Mouse (Mus musculus) lung, postnatal 4 days (tissue): ENCODE results near the gene Cdcp2.
"Not testable (repeated sequence)": the region's sequence is repeated elsewhere in the genome, so short reads cannot be mapped to it uniquely, and the experiment has no call there.

Source experiments
- DNase-seq, 2 experiments: peaks; one replicate each; pipeline ENCODE4 v3.0.0; 2021

Cdcp2 gene

DNA sequence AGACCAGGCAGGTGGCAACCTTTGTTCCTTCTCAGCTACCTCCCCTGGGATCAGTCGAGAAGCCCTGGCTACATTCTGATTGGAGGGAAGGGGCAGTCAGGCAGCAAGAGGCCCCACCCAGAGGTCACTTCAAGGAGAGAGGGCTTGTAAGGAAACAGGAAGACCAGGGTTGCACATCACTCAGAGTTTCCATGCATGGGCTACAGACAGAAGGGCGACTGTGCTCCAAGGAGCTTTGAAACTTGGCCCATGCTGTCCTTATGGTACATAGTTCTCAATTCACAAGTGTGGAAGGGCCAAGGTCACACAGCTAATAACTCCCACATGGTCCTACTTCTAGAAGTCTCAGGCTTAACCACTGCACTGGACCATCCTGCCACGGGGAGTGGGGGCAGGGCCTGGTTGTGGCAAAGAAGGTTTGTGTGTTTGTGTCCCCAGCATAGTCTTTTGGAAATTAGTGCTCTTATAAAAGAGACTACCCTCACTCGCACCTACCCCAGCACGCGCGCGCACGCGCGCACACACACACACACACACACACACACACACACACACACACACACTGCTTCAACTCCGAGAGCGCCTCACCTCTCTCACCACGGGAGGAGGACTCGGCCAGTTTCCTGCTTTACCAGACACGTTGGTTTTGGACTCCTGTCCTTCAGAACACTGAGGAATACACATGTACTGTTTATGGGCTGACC, 2.1 kb upstream of the Cdcp2 start:
- no peak for DNase-seq

DNA sequence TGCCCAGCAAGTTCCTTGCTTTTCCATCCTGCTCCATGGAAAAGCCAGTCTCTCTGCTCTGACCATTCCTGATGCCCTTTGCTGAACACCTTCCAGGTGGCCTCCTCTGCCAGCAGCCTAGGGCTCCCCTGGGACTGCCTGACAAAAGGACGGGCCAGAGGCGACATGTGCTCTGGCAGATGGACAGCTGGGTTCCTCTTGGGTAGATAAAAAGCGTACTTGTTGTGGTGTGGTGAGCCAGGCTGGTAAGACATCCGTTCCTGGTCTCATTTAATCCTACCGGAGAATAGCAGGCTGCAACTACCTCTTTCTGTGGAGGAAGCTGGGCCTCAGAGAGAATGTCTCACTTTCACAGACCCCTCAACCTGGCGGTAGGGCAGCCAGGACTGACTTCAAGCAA, 648 bp upstream of the Cdcp2 start:
- DNase-seq, result no peak

DNA sequence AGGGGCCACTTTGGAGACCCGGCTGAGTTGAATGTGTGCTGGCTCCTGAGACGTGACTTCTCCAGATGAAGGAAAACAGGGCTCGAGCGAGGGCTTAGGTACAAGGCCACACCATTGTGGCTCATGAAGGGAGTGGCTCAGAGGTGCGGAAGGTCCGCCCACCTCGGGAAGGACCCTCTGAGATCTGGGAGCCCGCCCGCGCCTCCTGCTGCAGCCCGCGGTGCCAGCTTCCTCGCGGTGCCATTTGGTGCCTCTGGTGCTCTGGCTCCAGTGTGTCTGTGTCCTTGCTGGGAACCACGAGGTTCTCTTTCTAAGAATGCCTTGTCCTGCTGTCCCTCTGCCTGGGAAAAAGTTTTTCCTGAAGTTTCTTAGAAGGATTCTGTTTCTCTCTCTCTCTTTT, 1.2 kb downstream of the Cdcp2 start:
- no peak for DNase-seq

DNA sequence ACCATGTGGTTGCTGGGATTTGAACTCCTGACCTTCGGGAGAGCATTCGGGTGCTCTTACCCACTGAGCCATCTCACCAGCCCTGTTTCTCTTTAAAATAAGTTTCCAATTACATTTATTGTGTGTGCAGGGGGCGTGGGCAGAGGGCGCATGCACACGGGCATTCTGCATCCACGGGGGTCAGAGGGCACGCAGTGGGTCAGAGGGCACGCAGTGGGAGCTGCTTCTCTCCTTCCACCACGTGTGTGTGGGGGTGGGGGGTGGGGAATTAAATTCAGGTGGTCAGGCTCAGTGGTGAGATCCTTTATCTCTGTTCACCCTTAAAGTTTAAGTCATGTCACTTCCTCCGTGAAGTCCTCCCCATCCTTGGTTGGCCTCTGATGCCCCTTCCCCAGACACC, 1.7 kb downstream of the Cdcp2 start:
- DNase-seq, result no peak

DNA sequence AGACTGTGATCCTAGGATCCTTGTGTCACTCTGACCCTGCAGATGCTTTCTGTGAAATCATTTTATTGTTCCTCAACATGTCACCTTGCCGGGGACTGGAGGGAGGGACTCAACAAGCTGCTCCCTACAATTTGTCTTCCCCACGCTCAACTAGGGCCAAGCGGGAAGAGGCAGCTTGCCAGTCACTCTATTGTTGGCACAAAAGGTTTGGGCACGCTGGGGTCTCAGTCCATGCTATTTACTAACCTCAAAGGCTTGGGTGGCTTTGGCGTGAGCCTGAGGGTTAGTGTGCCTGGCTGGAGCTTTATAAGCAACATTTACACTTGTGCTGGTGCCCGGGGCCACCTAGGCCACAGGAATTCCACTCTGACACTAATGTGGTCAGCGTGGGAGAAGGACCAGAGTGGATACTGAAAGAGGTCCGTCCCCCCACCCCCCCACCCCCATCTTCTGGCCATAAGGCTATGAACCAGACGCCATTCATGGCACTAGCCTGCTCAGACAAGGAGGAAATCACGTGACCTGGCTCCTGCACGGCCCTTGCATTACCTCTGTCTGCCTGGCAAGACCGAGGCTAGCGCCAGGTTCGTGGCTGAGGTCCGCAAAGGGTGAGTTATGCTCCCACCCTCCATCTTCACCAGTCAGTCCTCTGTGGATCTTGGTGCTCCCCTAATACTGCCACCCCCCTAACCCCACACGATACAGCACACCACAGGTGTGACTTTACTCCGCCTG, 2.3 kb downstream of the Cdcp2 start:
- no peak for DNase-seq

DNA sequence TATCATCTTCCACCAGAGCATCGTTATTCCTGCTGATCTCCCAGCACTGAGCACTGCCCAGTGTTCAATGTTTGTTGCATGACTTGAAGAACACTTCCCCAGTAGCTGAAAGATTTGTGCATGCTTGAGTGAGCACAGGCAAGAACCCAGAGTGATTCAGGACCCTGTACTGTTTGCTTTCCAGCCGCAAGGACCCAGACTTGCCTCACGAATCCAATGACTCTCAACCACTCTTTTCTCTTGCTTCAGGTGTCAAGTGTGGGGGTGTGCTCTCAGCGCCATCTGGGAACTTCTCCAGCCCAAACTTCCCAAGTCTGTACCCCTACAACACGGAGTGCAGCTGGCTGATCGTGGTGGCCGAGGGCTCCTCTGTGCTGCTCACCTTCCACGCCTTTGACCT, 5.5 kb downstream of the Cdcp2 start:
- no peak for DNase-seq

DNA sequence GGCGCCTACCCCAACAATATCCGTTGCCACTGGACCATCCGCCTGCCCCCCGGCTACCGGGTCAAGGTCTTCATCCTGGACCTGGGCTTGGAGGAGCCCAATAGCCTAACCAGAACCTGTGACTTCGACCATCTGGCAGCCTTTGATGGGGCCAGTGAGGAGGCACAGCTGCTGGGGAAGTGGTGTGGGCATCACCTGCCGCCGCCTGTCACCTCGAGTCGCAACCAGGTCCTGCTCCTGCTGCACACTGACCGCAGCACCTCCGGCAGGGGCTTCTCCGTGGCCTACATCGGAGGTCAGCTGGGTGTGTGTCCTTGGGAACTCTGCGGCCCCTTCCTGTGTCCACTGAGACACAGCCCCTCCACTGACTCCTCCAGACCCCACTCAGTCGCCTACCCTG, 10.1 kb downstream of the Cdcp2 start:
- DNase-seq, result no peak

DNA sequence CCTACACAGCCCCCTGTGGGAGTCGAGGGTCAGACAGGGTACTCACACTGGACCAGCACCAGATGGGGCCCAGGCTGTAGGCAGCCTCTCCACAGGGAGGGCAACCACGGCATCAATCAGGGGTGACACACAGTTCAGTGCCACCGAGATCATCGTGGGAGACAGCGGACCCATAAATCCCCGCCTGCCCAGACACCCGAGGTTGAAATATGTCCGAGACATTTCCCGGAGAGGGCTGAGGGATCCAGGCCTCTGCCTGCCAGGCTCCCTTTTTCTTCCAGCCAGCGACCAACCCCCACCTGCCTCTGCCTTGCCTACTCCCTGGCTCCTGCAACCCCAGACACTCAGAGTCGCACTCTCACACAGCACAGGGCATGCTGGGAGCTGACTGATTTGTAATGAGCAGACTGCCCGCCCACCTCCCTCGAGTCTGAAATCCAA, 11.6 kb downstream of the Cdcp2 start:
- no peak for DNase-seq

DNA sequence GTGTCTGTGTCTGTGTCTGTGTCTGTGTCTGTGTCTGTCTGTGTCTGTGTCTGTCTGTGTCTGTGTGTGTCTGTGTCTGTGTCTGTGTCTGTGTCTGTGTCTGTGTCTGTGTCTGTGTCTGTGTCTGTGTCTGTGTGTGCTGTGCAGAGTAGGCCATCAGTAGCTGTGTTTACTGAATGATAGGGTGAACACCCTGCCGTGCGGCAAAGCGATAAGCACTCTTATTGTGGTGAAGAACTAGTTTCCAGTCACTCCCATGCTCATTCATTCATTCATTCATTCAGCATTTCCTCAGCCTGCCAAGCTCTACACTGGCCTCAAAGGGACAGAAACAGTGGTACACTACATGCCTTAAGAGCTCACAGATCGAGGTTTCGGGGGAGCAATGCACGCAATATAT, 12.5 kb downstream of the Cdcp2 start:
- not testable (repeated sequence) for DNase-seq

DNA sequence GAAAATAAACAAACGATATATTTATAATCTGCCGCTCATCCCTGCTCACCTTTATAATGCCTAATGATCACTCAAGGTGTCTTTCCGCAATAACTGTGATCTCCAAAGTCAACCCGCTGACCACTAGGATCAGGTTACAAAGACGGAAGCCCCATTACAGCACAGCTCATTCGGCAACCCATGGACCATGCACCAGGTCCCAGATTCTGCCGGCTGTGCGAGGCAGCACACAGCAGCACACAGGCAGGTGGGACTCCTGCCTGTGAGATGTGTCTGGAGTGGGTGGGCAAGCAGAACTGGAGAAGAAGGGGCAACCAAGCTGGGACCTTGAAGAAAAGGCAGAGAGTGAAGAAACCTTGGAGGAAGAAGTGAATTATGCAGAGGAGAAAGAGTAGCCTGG, 17.6 kb downstream of the Cdcp2 start:
- DNase-seq, result no peak

DNA sequence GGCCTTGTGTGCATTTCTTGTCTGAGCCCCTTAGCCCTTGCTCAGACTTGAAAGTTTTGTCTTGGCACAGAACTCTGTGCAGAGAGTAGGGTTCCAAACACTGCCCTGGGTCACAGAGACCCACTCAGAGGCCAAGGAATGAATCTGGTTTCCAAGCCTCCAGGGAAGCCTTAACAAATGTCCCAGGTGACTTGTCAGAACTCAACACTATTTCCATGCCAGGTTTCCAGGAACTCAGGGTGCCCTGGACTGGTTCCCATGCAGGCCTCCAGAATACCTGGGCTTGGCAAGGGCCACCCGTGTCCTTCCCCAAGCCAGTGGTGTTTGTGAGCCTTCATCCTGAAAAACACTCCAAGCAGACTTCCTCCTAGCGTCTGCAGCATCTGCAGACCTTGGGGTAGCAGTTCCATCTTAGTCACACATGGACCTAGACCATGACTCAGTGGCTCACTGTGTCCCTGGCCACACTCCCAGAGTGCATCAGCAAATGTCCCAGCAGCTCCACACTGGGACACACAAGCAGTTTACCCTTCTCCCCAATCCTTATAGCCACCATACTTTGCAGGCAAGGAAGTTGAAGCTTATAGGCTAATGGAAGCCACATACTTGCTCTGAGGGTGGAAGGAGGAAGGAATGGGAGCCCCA, 21.2 kb downstream of the Cdcp2 start:
- no peak for DNase-seq

DNA sequence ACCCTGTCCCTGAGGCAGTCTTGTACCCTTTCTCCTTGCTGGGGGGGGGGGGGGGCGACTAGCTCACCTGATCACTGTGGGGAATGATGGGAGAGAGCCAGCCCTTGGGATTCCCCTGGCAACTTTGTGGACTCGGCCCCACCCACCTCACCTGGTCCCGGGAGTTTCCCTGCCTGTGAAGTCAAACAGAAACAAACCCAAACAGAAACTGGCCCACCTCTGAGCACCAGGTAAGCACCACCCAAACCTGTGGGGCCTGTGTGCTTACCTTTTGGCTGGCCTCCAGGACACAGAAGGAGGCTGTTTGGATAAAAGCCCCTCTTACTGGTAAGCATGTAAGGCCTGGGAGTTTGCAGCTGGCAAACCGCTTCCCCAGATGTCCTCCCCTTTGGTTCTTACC, 22.4 kb downstream of the Cdcp2 start:
- DNase-seq, result peak; percentile 5 to 44

DNA sequence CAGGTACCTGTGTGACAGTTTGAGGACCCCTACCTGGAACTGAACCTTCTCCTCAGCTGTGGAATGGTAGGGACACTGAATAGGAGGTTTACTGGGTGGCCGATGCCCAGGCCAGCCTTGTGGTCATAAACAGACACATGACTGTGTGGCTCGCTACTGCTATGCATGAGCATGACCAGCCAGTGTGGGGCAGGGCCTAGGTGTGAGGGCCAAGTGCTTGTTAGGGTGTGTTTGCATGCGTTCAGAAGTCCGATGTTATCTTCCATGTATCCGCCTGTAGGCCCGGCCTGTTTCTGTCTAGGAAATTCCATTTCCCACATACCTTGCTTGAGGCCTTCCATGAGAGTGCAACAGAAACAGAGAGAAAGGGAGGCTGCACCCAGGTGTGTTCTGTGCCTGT, 24.0 kb downstream of the Cdcp2 start:
- DNase-seq, result no peak

DNA sequence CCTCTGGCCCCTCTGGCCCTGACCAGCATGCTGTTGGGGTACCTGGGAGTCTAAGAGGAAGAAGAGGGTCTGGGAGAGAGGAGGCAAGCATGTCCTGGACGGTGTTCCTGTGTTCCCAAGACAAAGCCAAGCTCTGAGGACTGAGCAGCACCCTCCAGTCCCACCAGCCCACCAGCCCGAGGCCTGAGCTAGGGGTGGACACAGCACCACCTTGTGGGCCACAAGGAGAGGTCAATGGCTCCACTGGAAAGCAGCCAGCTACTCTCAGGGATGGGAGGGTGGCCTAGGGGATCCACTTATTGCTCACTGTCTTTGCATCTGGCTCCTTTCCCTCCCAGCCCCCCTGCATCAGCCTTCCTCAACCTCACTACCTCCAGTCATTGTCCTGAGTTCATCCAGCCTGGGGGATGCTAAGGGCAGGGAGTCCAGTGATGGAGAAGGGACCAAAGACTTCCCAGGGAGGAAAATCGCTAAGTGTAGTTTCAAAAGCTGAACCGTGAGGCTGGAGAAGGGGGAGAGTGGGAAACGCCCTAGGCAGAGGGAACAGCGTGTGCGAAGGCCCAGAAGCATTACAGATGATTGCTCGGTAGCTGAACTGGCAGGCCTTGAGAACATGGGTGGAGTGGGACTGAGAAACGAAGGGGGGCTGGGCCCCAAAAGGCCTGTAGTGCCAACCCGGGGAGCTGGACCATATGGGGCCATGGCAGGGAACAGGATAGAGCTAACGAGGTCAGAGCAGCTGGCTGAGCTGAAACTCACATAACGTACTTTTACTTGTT, 24.7 kb downstream of the Cdcp2 start:
- peak; percentile 52 to 55 for DNase-seq

DNA sequence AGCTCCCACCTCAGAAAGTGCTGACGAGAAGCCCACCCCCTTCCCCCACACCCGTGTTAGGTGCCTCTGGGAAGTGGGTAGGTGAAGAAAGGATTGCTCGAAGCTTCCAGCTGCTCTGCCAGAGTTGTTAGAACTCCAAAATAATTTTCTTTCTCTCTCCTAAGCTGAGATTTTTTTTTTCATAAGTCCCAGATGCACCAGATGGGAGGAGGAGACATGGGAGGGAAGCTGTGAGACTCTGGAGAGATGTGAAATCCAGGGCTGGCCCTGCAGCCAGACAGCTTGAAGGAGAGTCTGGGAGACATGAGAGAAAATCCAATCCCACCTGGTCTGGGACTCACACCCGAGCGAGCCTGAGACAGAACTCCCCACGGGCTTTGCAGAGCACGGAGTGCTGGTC, 27.7 kb downstream of the Cdcp2 start:
- DNase-seq, result no peak

DNA sequence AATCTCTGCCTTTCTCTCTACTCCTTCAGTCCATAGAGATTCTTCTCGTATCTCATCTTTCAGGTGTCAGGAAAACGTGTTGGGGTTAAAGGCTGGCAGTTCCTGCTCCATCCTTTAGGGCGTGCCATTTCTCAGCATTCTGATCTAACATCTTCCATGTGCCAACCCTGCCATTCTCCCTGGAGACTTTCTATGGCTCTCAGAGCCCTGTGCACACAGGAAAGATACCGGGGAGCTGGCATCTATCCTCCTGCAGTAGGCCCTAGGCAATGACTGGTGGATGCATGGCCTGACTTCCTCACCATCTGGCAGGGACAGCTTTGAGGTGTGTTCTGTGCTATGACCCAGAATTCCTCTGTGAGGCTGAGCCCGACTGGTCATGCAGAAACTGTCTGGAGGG, 28.4 kb downstream of the Cdcp2 start:
- no peak for DNase-seq

DNA sequence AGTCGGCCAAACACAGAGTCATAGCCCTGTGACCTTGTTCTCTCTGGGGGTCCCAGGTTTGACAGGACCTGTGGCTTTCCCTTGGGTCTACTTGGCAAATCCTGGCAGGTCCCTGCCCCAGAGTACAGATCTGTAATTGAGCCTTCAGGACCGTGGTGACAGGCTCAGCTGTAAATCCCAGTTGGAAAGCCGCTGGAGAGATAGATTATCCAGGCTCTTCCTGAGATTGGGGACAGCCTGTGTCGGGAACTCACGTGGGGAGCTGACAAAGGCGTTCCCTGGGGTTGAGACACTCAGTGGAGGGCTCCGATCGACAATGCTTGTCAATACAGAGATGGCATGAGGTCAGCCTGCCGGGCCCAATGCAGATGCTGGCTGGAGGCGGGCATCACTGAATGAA, 29.7 kb downstream of the Cdcp2 start:
- no peak for DNase-seq

DNA sequence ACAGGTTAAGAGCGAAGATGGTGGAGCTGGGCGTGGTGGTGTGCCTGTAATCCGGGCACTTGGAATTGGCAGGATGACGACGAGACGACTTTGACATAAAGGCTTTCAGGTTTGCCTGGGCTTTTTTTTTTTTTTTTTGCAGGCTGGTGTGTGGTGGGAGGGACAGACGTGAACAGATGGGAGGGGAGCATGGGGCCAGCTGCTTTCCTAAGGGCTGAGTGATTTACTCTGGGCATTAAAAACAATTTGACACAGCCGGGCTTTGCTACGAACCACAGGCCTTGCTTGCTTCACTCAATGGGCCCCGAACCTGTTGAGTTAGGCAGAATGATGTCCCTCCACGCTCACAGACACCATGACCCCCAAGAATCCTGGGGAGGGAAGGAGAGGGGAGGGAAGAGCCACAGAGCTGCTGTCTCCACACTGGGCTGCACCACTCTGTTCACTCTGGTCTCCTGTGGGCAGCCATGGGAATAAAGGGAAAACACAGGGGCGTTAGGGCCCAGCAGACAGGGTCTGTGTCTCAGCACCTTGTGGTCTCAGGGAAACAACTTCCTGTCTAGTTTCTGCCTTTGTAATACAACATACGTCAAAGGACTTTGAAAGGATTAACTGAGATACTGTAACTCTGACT, 30.3 kb downstream of the Cdcp2 start:
- no peak for DNase-seq

DNA sequence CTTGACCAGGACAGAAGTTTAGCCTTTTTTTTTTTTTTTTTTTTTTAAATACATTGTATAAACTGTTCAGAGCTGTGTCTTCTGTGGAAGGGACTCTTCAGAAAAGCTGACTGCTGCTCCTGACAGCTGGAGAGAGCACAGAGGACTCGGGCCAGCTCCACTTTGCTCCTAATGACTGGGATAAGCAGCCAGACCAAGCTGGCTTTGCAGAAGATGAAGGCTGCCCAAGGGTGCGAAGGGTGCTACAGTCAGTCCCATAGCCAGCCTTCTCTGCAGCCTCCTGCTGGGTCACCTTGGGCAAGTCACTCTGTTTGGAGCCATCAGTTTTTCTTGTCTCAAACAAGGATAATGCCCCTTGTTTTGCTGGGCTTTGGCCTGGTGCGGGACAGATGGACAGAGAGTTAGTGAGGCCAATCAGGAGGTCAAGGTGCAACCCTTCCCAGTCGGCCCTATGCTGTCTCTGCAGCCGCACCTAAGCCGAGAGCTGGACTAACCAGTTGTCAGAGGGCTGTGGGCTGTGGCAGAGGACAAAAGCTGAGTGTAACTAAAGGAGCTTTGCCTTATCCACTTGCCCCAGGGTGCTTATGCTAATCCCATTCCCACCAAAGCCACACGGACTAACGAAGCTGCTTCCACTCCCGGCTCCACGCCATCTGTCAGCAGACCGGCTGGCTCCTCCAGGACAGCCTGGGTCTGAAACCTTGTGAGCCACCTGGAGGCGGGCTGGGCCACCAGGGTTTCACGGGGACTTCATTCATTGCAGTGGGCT, 31.4 kb downstream of the Cdcp2 start:
- DNase-seq, result no peak

DNA sequence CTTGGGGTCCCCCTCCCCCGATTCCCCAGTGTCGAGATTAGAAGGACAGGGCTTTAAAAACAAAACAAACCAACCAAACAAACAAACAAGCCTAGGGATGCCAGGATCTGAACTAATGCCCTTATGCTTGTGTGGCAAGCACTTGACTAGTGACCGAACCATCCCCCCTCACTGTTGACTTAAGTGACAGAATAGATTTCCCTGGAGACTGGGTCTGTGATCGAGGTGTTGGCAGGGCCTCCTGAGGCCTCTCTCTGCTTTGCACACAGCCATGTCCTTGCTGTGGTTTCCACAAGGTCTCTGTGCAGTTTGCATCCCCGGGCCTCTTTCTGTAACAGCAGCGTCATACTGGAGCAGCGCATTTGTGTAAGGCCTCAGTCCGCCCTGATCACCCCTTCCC, 32.7 kb downstream of the Cdcp2 start:
- DNase-seq, result no peak

DNA sequence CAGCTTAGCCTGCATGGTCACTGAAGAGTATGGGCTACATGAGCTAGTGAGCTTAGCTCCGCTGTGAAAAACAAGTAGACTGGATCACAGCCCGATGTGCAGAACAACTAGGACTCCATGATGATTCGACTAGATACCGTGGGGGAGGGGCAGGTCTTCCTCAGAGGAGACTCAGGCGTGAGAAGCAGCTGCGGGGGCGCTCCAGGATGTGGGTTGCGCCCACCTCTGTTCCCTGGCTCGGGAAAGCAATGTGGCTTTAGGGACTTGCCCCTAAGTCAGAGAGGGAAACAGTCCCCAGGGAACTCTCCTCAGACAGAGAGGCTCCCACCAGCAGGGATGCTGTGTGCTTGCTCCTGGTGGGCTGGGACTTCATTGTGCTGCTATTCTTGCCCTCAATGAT, 33.8 kb downstream of the Cdcp2 start:
- DNase-seq, result no peak

DNA sequence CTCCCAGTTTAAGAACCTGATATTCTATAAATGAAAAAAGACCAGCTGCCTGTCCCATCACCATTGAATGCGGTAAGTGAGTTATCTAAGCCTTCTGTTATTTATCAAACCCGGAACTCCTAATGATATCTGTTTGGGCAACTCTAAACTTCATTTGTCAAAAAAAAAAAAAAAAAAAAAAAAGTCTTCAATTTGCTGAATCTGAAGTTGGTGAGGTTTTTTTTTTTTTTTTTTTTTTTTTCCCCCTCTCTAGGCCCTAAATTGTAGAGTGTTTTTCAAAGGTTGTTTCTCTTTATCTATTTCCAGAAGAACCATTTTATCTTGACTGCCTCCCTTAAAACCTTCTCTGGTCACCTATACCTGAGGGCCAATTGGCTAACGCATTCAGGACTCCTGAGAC, 38.2 kb downstream of the Cdcp2 start:
- no peak for DNase-seq
